Mouse (Mus musculus) embryonic stem cell, embryonic (primary cell): ENCODE data around the gene Srrm1.

Experiments used
- CTCF ChIA-PET, 4 experiments: fragments of 300-600 bp in 2 of 4; fragments of 350-600 bp in 2 of 4; sonication (Branson Sonifier 250); formaldehyde crosslinking; loops; one replicate each; lab custom pipeline; 2022; ENCODE audit warnings: inconsistent platforms in 2 of 4; lab: Charles Lee
- POLR2A ChIA-PET, 4 experiments: fragments of 300-600 bp in 2 of 4; fragments of 350-600 bp in 2 of 4; sonication (Branson Sonifier 250); formaldehyde crosslinking; loops; one replicate each; lab custom pipeline; 2022; ENCODE audit warnings: antibody characterized with exemption in 4 of 4, inconsistent platforms in 1 of 4; lab: Charles Lee

The Srrm1 gene

GRCm38 (mm10) chr4:135353066-135353793 is at the start of gene Srrm1:
Gene Srrm1, minus strand, starts transcription at chr4:135353321.
- CTCF ChIA-PET, result interaction anchor here (0.6 to 2.0 kb wide), 17 partner anchors 21 to 545 kb away, joined by 3 to 7 read pairs (median 5); no protein-coding TSS in a partner anchor
- POLR2A ChIA-PET, result interaction anchor here (0.6 to 3.2 kb wide), 79 partner anchors 8 to 1007 kb away, joined by 3 to 31 read pairs (median 4); partner anchors contain the start of genes Clic4 (in 2 of the 4), Rcan3 (in 2 of the 4), Rsrp1 (in 2 of the 4) and Ncmap (in 1 of the 4)

- CTCF ChIA-PET, result no interaction called here
- POLR2A ChIA-PET, result no interaction called here
These were observed 48.8 kb upstream of the Srrm1 start for GRCm38 (mm10) chr4:135401881-135402280.

- POLR2A ChIA-PET, result interaction anchor here in 3 of 4 experiments (0.8 to 2.4 kb wide), 16 partner anchors 8 to 655 kb away, joined by 3 to 11 read pairs (median 4); partner anchors contain the start of genes Nipal3 (in 1 of the 3), Rcan3 (in 1 of the 3), Srrm1 (in 1 of the 3) and Stpg1 (in 1 of the 3)
- CTCF ChIA-PET, result interaction anchor here (0.6 to 3.8 kb wide), 14 partner anchors 8 to 722 kb away, joined by 3 to 23 read pairs (median 5); partner anchors contain the start of gene Rcan3 (in 1 of the 4)
These were observed 44.9 kb upstream of the Srrm1 start, which contains the start of gene Ncmap for GRCm38 (mm10) chr4:135397991-135398390. Gene Ncmap, minus strand, starts transcription at chr4:135398227.

GRCm38 (mm10) chr4:135397551-135397950 is 44.4 kb upstream of the Srrm1 start:
- CTCF ChIA-PET, result interaction anchor here (0.6 to 3.8 kb wide), 12 partner anchors 12 to 311 kb away, joined by 3 to 23 read pairs (median 4); partner anchors contain the start of gene Rcan3 (in 1 of the 4)
- POLR2A ChIA-PET, result interaction anchor here in 3 of 4 experiments (0.5 to 2.4 kb wide), 18 partner anchors 8 to 156 kb away, joined by 3 to 11 read pairs (median 4); partner anchors contain the start of genes Nipal3 (in 2 of the 3), Stpg1 (in 2 of the 3), Rcan3 (in 1 of the 3) and Srrm1 (in 1 of the 3)

- CTCF ChIA-PET, result interaction anchor here in 2 of 4 experiments (1.4 to 3.8 kb wide), 5 partner anchors 10 to 15 kb away, joined by 4 to 23 read pairs (median 8); no protein-coding TSS in a partner anchor
- POLR2A ChIA-PET, result interaction anchor here in 2 of 4 experiments (1.0 to 1.7 kb wide), 5 partner anchors 25 to 98 kb away, joined by 3 to 6 read pairs (median 3); partner anchors contain the start of genes Nipal3 (in 1 of the 2), Rcan3 (in 1 of the 2) and Stpg1 (in 1 of the 2)
These were observed 43.2 kb upstream of the Srrm1 start for GRCm38 (mm10) chr4:135396303-135396702.

GRCm38 (mm10) chr4:135395375-135395774 is 42.3 kb upstream of the Srrm1 start:
- POLR2A ChIA-PET, result interaction anchor here in 2 of 4 experiments (0.5 to 0.6 kb wide), 5 partner anchors 68 to 840 kb away, joined by 3 to 14 read pairs (median 3); no protein-coding TSS in a partner anchor
- CTCF ChIA-PET, result interaction anchor here in 3 of 4 experiments (0.5 to 3.8 kb wide), 7 partner anchors 12 to 236 kb away, joined by 3 to 23 read pairs (median 6); no protein-coding TSS in a partner anchor

- POLR2A ChIA-PET, result interaction anchor here in 2 of 4 experiments (0.5 to 1.0 kb wide), 4 partner anchors 8 to 253 kb away, joined by 3 to 14 read pairs (median 3); no protein-coding TSS in a partner anchor
- CTCF ChIA-PET, result interaction anchor here in 3 of 4 experiments (0.5 to 3.8 kb wide), 7 partner anchors 12 to 235 kb away, joined by 3 to 23 read pairs (median 6); no protein-coding TSS in a partner anchor
These were observed 41.5 kb upstream of the Srrm1 start for GRCm38 (mm10) chr4:135394666-135395065.

GRCm38 (mm10) chr4:135393381-135393780 is 40.3 kb upstream of the Srrm1 start:
- ChIA-PET CTCF (interaction anchor here in 1 of 4 experiments (0.6 to 0.9 kb wide), 2 partner anchors 10 to 46 kb away, joined by 3 read pairs; no protein-coding TSS in a partner anchor), POLR2A (interaction anchor here (0.6 to 1.2 kb wide), 9 partner anchors 11 to 378 kb away, joined by 3 to 5 read pairs (median 4); no protein-coding TSS in a partner anchor)

- POLR2A ChIA-PET, result interaction anchor here in 3 of 4 experiments (0.6 to 1.2 kb wide), 7 partner anchors 10 to 379 kb away, joined by 3 to 5 read pairs (median 4); no protein-coding TSS in a partner anchor
- CTCF ChIA-PET, result interaction anchor here in 2 of 4 experiments (0.6 to 0.9 kb wide), 3 partner anchors 10 to 107 kb away, joined by 3 read pairs; no protein-coding TSS in a partner anchor
These were observed 39.7 kb upstream of the Srrm1 start for GRCm38 (mm10) chr4:135392801-135393200.

GRCm38 (mm10) chr4:135391014-135391413 is 37.9 kb upstream of the Srrm1 start:
- ChIA-PET POLR2A (interaction anchor here in 2 of 4 experiments (0.6 kb wide), 2 partner anchors 100 to 1867 kb away, joined by 3 read pairs; no protein-coding TSS in a partner anchor), CTCF (interaction anchor here in 2 of 4 experiments (1.1 to 1.5 kb wide), 5 partner anchors 9 to 49 kb away, joined by 3 to 5 read pairs (median 4); no protein-coding TSS in a partner anchor)

GRCm38 (mm10) chr4:135385614-135386013 is 32.5 kb upstream of the Srrm1 start:
- CTCF ChIA-PET, result interaction anchor here in 2 of 4 experiments (0.5 to 1.5 kb wide), 5 partner anchors 10 to 504 kb away, joined by 3 to 4 read pairs (median 3); no protein-coding TSS in a partner anchor
- POLR2A ChIA-PET, result interaction anchor here in 3 of 4 experiments (0.6 to 2.5 kb wide), 8 partner anchors 11 to 1042 kb away, joined by 3 to 7 read pairs (median 5); partner anchors contain the start of gene Ncmap (in 1 of the 3)

- POLR2A ChIA-PET, result interaction anchor here in 2 of 4 experiments (0.5 to 3.2 kb wide), 20 partner anchors 10 to 284 kb away, joined by 3 to 11 read pairs (median 3); partner anchors contain the start of genes Ncmap (in 2 of the 2), Nipal3 (in 2 of the 2), Srrm1 (in 2 of the 2) and Clic4 (in 1 of the 2)
- CTCF ChIA-PET, result interaction anchor here (0.6 to 3.4 kb wide), 46 partner anchors 8 to 710 kb away, joined by 3 to 25 read pairs (median 4); partner anchors contain the start of genes Ncmap (in 3 of the 4), Nipal3 (in 2 of the 4), Stpg1 (in 2 of the 4) and Srrm1 (in 1 of the 4)
These were observed 29.2 kb upstream of the Srrm1 start for GRCm38 (mm10) chr4:135382316-135382715.

- ChIA-PET POLR2A (interaction anchor here in 3 of 4 experiments (0.6 to 1.9 kb wide), 14 partner anchors 12 to 285 kb away, joined by 3 to 8 read pairs (median 4); partner anchors contain the start of genes Ncmap (in 1 of the 3), Nipal3 (in 1 of the 3) and Srrm1 (in 1 of the 3)), CTCF (interaction anchor here in 3 of 4 experiments (0.7 to 3.4 kb wide), 17 partner anchors 9 to 436 kb away, joined by 3 to 25 read pairs (median 5); partner anchors contain the start of genes Nipal3 (in 2 of the 3), Stpg1 (in 2 of the 3) and Ncmap (in 1 of the 3))
These were observed 28.2 kb upstream of the Srrm1 start for GRCm38 (mm10) chr4:135381355-135381754.

- ChIA-PET CTCF (interaction anchor here in 1 of 4 experiments (2.2 kb wide), 1 partner anchor 15 kb away, joined by 7 read pairs; no protein-coding TSS in a partner anchor), POLR2A (interaction anchor here in 1 of 4 experiments (0.5 kb wide), 1 partner anchor 202 kb away, joined by 3 read pairs; no protein-coding TSS in a partner anchor)
These were observed 24.1 kb upstream of the Srrm1 start for GRCm38 (mm10) chr4:135377241-135377640.

- ChIA-PET POLR2A (interaction anchor here in 2 of 4 experiments (0.5 to 1.0 kb wide), 6 partner anchors 9 to 132 kb away, joined by 3 to 5 read pairs (median 4); partner anchors contain the start of gene Ncmap (in 1 of the 2)), CTCF (interaction anchor here (0.6 to 2.2 kb wide), 28 partner anchors 10 to 401 kb away, joined by 3 to 7 read pairs (median 4); partner anchors contain the start of gene Srrm1 (in 1 of the 4))
These were observed 22.3 kb upstream of the Srrm1 start for GRCm38 (mm10) chr4:135375444-135375843.

GRCm38 (mm10) chr4:135373299-135373698 is 20.2 kb upstream of the Srrm1 start:
- ChIA-PET CTCF (interaction anchor here in 3 of 4 experiments (0.6 to 1.1 kb wide), 5 partner anchors 9 to 1356 kb away, joined by 3 to 4 read pairs (median 3); no protein-coding TSS in a partner anchor), POLR2A (no interaction called here)
